ENCODE assay signal across 8 mouse cellular contexts in the genomic region with DNA sequence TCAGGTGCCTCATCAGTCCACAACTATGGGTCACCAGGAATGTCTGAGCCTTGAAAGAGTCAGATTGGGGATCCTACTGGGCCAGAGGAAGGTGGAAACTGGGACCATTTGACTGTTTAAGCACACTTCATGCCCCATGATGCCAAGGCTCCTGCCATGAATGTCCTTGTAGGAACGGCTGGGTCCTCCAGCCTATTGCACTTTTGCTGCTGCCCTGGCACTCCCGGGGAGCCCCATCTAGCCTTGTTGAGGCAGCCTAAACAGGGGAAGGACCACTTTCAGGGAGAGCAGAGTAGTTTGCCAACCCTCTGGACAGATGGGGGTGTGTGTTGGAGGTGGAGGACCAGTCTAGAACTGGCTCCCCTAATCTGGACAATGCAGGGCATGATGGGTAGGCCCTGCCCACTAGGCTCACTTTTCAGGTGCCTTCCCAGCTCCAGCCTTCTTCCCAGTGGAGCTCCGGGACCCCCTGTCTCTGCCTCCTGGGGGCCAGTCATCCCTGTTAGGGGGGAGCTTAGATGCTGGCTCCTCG. TPM values are rescaled to one million over a fixed set of nuclear protein-coding genes. Genes with fewer than 3 reads are reported as not detected.
DNase-seq lines count a peak whose midpoint lies in the region; ATAC-seq and TF ChIP-seq lines count a peak whose summit lies in the region.

A gene (minus strand): TSS at position 482 of the 532 bp plus-strand sequence.

- no peak within 1 kb of the TSS for H3K4me2 ChIP-seq in intestine, postnatal 0 days (replicated peaks; ENCODE audit: low read depth)

- DNase-seq in right cerebral cortex, postnatal 4 days, result peak; percentile 10
- no peak for DNase-seq in right cerebral cortex, postnatal 14 days
- no peak for DNase-seq in heart, adult 18-20 months
- no peak for DNase-seq in ovary, postnatal 36 days (ENCODE audit: low spot score)
- DNase-seq in right cerebral cortex, postnatal 25 days, result no peak

- no peak within 1 kb of the TSS for H3K27ac ChIP-seq in cortical plate, adult 2 months (ENCODE audit: insufficient read depth, low read length)
- no peak within 1 kb of the TSS for H3K27ac ChIP-seq in intestine, postnatal 0 days (ENCODE audit: low read depth, low read length)

- TF ChIP-seq CTCF in cortical plate, adult 2 months (IDR thresholded peaks at IDR 0.05; ENCODE audit: extremely low read depth, insufficient read depth, low read length), result no peak
- TF ChIP-seq CTCF in intestine, postnatal 0 days (IDR thresholded peaks at IDR 0.05; ENCODE audit: low read depth), result no peak

- WGBS in intestine, postnatal 0 days, result 85% methylated on average over 4 of the region's 4 CpGs

- no peak within 1 kb of the TSS for H3K4me3 ChIP-seq in cortical plate, adult 2 months (ENCODE audit: insufficient read depth, low read length)
- no peak within 1 kb of the TSS for H3K4me3 ChIP-seq in intestine, postnatal 0 days (ENCODE audit: low read depth, low read length)

- H3K9me3 ChIP-seq in intestine, postnatal 0 days (ENCODE audit: control insufficient read depth), result no peaks in the 10 kb centered on the region

- H3K36me3 ChIP-seq in intestine, postnatal 0 days (ENCODE audit: control insufficient read depth, insufficient read depth), result peaks cover 52% of the 10 kb centered on the region

- H3K27me3 ChIP-seq in intestine, postnatal 0 days (replicated peaks; ENCODE audit: control insufficient read depth, insufficient read depth, low read length), result no peaks in the 10 kb centered on the region

- TF ChIP-seq POLR2A in cortical plate, adult 2 months (IDR thresholded peaks at IDR 0.05; ENCODE audit: extremely low read depth, insufficient read depth, low read length), result no peak

- H3K9ac ChIP-seq in intestine, postnatal 0 days (ENCODE audit: low read depth, low read length), result no peak within 1 kb of the TSS

- no peak for ATAC-seq in intestine, postnatal 0 days
- ATAC-seq in megakaryocyte-erythroid progenitor cell, adult 5-6 weeks (replicated peaks; ENCODE audit: low FRiP score, low TSS enrichment, poor library complexity, severe bottlenecking), result no peak

- 0 out of 2 replicates have a peak, but pooled peaks cover 1% of the 10 kb centered on the region for H3K4me1 ChIP-seq in cortical plate, adult 2 months (ENCODE audit: control insufficient read depth, insufficient read depth, low read length)
- peaks cover 7% of the 10 kb centered on the region; the same call in 1 of the 2 replicates for H3K4me1 ChIP-seq in intestine, postnatal 0 days (replicated peaks; ENCODE audit: control insufficient read depth, insufficient read depth, low read length)

RNA-seq across cellular contexts. Expression of the gene that starts here (rescaled TPM):
- polyA plus RNA-seq in cortical plate, adult 2 months (2012; rRNA removed), result 120 and 138 TPM in 2 replicates
- total RNA-seq in heart, adult 18-20 months (2021), result 10 to 100 TPM; 32.5 to 34.1 TPM
- 49.4 and 60.2 TPM in 2 replicates for polyA plus RNA-seq in intestine, postnatal 0 days (2015; fragmentation: Nextera tagmentation; extraction: Ambion mirVana)
- total RNA-seq in megakaryocyte-erythroid progenitor cell, adult 5-6 weeks (2014; fragmentation: Nextera tagmentation), result 102 and 114 TPM in 2 replicates
- 42.3 and 65.4 TPM in 2 replicates for total RNA-seq in megakaryocyte-erythroid progenitor cell, adult 5-6 weeks (2017)
